Mouse (Mus musculus) ES-Bruce4 (cell line): Measurements from ENCODE around the gene Ifitm10. TPM values are rescaled to one million over a fixed set of nuclear protein-coding genes. Genes with fewer than 3 reads are reported as not detected.
"Not testable (repeated sequence)": the region's sequence is repeated elsewhere in the genome, so short reads cannot be mapped to it uniquely, and the experiment has no call there.

Experiments
- H3K27ac ChIP-seq: 2 replicates; pipeline ENCODE4 v1.5.1; 2012; ENCODE audit warnings: low read length, inconsistent platforms; ENCODE audit not compliant: insufficient read depth
- H3K27me3 ChIP-seq: 2 replicates; pipeline ENCODE4 v1.6.1; 2012; ENCODE audit warnings: mild to moderate bottlenecking, low read length, inconsistent platforms; ENCODE audit not compliant: control insufficient read depth, poor library complexity, insufficient read depth, severe bottlenecking
- H3K36me3 ChIP-seq: 2 replicates; pipeline ENCODE4 v1.6.1; 2012; ENCODE audit warnings: inconsistent platforms, mild to moderate bottlenecking, low read length, moderate library complexity; ENCODE audit not compliant: control insufficient read depth, poor library complexity, insufficient read depth, severe bottlenecking
- H3K4me1 ChIP-seq: one replicate; pipeline ENCODE4 v1.8.1; 2011; ENCODE audit warnings: low read length; ENCODE audit not compliant: control insufficient read depth, insufficient read depth
- H3K4me3 ChIP-seq: 2 replicates; pipeline ENCODE4 v1.5.1; 2011; ENCODE audit warnings: low read depth, mild to moderate bottlenecking, low read length
- H3K9ac ChIP-seq: 2 replicates; pipeline ENCODE4 v1.6.1; 2012; ENCODE audit warnings: low read depth, mild to moderate bottlenecking, inconsistent platforms; ENCODE audit not compliant: poor library complexity, severe bottlenecking
- H3K9me3 ChIP-seq: replicated peaks from 2 replicates; pipeline ENCODE4 v1.6.1; 2012; ENCODE audit warnings: mild to moderate bottlenecking, low read length, inconsistent platforms; ENCODE audit not compliant: control insufficient read depth, poor library complexity, insufficient read depth, severe bottlenecking
- CTCF ChIP-seq: IDR thresholded peaks from one replicate; pipeline ENCODE4 v1.8.1; 2011; ENCODE audit warnings: low read depth, low read length
- EP300 ChIP-seq: IDR thresholded peaks from 2 replicates; pipeline ENCODE4 v1.6.1; 2011; ENCODE audit warnings: low read depth, low read length; ENCODE audit not compliant: insufficient read depth
- POLR2A ChIP-seq: IDR thresholded peaks from one replicate; pipeline ENCODE4 v1.8.1; 2011; ENCODE audit warnings: low read length; ENCODE audit not compliant: insufficient read depth
- polyA plus RNA-seq: library from polyadenylated mRNA; stranded (reverse); fragments of >200 nt; gene quantifications from 2 replicates; pipeline ENCODE4 v1.2.4, GENCODE M21; 2011; ENCODE audit warnings: low read depth; ENCODE audit not compliant: missing spikeins, insufficient read depth, insufficient read length

Ifitm10 gene
- polyA plus RNA-seq, 1 experiment, result not detected

DNA sequence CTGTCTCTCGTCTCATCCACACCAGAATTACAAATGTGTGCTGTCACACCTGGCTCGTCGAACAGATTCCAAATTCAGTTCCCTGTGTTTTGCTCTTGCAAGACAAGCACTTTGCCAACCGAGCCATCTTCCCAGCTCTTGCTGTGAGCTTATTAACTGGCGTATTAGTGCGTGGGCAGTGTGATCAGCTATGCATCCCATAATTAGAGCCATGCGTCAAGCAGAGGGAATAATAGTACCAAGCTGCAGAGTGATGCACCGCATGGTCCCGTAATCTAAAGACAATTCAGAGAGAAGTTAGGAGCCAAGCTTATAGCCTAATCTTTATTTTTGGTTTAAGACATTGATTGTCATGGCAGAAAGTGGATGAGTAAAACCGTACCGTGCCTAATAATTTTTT, 54.4 kb downstream of the Ifitm10 start:
- Histone ChIP-seq H3K9me3 (no peaks in the 10 kb centered on the region), H3K36me3 (no peaks in the 10 kb centered on the region), H3K4me3 (no peak overlapping the region), H3K9ac (no peak overlapping the region), H3K27ac (no peak overlapping the region), H3K27me3 (no peaks in the 10 kb centered on the region), H3K4me1 (no peaks in the 10 kb centered on the region)
- no peak for TF ChIP-seq EP300
- TF ChIP-seq CTCF, result no peak
- no peak for TF ChIP-seq POLR2A

DNA sequence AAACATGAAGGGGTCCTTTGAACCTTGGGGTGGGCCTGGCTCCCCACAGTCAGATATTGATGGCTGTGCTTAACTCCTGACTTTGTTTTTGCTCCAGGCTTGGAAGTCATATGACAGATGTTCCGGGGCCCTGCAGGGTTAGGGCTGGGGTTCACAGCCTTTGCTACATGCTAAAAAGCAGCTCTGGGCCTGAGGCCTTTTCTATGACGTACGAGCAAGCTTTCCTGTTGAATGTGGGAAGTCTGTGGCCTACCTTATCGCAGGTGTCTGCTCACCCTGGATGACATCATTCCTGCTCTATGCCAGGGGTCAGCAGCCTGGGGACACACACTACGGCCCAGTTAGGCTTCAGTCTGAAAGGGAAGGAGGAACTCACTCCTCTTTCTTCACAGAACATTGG, 56.3 kb downstream of the Ifitm10 start:
- Histone ChIP-seq H3K9ac (no peak overlapping the region), H3K4me1 (no peaks in the 10 kb centered on the region), H3K27ac (no peak overlapping the region), H3K9me3 (no peaks in the 10 kb centered on the region), H3K27me3 (no peaks in the 10 kb centered on the region), H3K36me3 (no peaks in the 10 kb centered on the region), H3K4me3 (no peak overlapping the region)
- no peak for TF ChIP-seq CTCF
- no peak for TF ChIP-seq POLR2A
- no peak for TF ChIP-seq EP300

DNA sequence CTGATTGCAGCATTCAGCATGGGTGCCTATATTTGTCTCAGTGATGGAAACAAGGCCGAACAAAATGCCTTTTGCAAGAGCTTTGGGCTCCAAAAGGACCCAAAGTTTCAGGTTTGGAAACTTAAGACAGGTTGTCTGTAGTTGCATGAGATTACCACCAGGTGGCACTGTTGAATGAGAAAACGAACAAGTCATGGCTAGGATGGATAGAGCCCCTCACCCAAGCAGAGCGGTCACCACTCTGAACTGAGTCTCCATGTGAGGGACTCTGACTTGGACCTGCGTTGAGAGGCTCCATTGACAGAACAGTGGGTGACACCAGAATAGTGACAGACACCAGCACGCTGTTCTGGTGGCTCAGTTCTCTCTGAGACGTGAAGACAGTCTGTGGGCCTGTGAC, 57.0 kb downstream of the Ifitm10 start:
- no peaks in the 10 kb centered on the region for H3K4me1 ChIP-seq
- H3K36me3 ChIP-seq, result no peaks in the 10 kb centered on the region
- TF ChIP-seq EP300, result no peak
- no peak for TF ChIP-seq POLR2A
- peak; percentile 48 for TF ChIP-seq CTCF
- H3K27me3 ChIP-seq, result no peaks in the 10 kb centered on the region
- H3K27ac ChIP-seq, result no peak overlapping the region
- no peak overlapping the region for H3K4me3 ChIP-seq
- H3K9me3 ChIP-seq, result no peaks in the 10 kb centered on the region
- H3K9ac ChIP-seq, result no peak overlapping the region

DNA sequence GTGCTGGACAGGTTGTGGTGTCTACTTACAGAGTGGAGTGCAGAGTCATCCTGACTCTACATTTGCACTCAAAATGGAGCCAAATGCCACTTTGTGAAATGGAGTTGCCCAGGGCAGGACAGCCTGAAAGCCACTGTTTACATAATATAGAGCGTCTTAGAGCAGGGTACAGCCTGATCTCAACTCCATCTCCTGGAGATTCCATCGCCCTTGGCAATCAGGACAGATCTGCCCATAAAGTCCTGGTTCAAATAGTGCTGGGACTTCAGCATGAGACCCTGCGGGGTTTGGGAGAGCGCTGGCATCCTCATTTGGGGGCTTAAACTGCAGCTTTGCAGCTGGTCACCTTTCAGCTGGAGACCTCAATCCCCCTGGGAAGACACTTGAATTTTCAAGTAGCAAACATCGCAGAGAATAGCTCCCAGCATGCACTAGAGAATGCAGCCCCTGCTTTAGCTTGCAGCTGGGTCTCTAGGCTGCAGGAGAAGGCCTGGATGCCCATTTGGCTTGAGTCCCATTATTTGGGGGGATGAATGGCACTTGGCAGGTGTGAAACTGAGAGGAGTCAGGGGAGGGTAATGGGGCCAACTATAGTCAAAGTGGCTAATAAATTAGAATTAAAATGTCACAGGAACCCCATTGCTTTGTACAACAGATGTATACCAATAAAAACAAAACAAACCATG, 58.8 kb downstream of the Ifitm10 start:
- Histone ChIP-seq H3K36me3 (no peaks in the 10 kb centered on the region), H3K9ac (no peak overlapping the region), H3K4me1 (no peaks in the 10 kb centered on the region), H3K9me3 (no peaks in the 10 kb centered on the region), H3K27ac (no peak overlapping the region), H3K4me3 (no peak overlapping the region), H3K27me3 (no peaks in the 10 kb centered on the region)
- TF ChIP-seq EP300 (no peak), CTCF (no peak), POLR2A (no peak)

DNA sequence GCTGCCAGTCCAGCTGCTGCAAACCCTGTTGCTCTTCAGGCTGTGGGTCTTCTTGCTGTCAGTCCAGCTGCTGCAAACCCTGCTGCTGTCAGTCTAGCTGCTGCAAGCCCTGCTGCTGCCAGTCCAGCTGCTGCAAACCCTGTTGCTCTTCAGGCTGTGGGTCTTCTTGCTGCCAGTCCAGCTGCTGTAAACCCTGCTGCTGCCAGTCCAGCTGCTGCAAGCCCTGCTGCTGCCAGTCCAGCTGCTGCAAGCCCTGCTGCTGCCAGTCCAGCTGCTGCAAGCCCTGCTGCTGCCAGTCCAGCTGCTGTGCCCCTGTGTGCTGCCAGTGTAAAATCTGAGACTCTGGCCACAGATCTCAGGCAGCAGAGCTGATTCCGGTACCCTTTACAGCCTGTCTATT, 69.6 kb downstream of the Ifitm10 start:
- not testable (repeated sequence) for H3K4me1 ChIP-seq, H3K36me3 ChIP-seq, H3K4me3 ChIP-seq

DNA sequence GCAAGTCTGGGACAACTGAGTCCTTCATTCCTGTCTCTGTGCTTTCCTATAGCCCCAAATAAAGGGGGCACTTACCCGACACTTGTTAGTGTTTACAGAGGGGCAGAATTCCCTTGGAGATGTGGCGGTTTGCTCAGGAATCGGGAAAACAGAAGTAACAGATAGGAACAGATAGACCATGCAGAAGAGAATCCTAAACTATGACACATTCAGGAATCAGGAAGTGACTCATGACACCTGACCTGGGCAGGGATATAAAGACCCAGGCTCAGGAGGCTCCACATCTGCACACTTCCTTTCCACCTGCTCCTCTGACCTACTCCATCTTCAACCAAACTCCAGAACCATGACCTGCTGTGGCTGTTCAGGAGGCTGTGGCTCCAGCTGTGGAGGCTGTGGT, 70.3 kb downstream of the Ifitm10 start, which contains the start of gene Krtap5-4:
Krtap5-4 (plus strand) TSS at position 301 of the 400 bp plus-strand sequence.
- H3K27ac ChIP-seq, result no peak within 1 kb of the TSS
- no peak within 1 kb of the TSS for H3K9ac ChIP-seq
- no peaks in the 10 kb centered on the region; the same call in 1 of the 2 replicates for H3K27me3 ChIP-seq
- H3K36me3 ChIP-seq, result no peaks in the 10 kb centered on the region
- no peak for TF ChIP-seq POLR2A
- TF ChIP-seq CTCF, result no peak
- TF ChIP-seq EP300, result no peak
- H3K4me1 ChIP-seq, result no peaks in the 10 kb centered on the region
- H3K4me3 ChIP-seq, result no peak within 1 kb of the TSS
- no peaks in the 10 kb centered on the region for H3K9me3 ChIP-seq

More for the DNA sequence above, 69.6 kb downstream of the Ifitm10 start:
- H3K9me3 ChIP-seq, H3K27ac ChIP-seq, H3K27me3 ChIP-seq, H3K9ac ChIP-seq: not testable (repeated sequence)

DNA sequence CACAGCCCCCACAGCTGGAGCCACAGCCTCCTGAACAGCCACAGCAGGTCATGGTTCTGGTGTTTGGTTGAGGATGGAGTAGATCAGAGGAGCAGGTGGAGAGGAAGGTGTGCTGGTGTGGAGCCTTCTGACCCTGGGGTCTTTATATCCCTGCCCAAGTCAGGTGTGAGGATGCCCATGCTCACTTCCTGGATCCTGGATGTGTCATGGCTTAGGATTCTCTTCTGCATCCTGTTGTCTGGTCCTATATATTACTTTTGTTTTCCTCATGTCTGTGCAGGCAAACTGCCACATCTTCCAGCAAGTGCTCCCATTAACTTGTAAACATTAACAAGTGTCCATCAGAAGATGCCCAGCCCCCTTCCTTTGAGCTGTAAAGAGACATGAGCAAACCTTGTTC, 76.5 kb downstream of the Ifitm10 start, which contains the start of gene Krtap5-1:
Krtap5-1 (minus strand) TSS at position 101 of the 400 bp plus-strand sequence.
- not testable (repeated sequence) for H3K4me3 ChIP-seq, H3K27ac ChIP-seq, H3K27me3 ChIP-seq, H3K36me3 ChIP-seq, H3K4me1 ChIP-seq, H3K9me3 ChIP-seq, H3K9ac ChIP-seq

DNA sequence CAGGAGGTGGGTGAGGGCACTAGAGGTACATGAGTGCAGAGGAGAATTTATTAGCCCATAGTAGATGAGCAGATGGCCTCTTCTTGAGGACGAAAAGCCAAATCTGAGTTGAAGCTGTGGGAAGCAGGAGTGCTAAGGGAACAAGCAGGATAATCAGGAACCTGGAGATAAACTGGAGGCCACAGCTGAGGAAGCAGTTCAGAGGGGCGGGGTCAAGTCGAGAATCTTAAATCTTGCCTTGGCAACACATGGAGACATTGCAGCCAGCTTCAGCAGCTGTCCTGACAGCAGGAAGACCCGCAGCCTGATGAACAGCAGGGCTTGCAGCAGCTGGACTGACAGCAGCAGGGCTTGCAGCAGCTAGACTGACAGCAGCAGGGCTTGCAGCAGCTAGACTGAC, 77.4 kb downstream of the Ifitm10 start:
- not testable (repeated sequence) for H3K36me3 ChIP-seq, H3K4me1 ChIP-seq, H3K4me3 ChIP-seq, H3K27ac ChIP-seq, H3K9me3 ChIP-seq, H3K9ac ChIP-seq, H3K27me3 ChIP-seq
